Comparison of ENCODE assay signal across 1 mouse cellular context in genomic region chr5:149437150-149437549, GRCm38 (mm10).
TF ChIP-seq lines count a peak whose summit lies in the region.

No protein-coding gene starts in this region.

TF ChIP-seq in MEL, 35 proteins besides CTCF, POLR2A, EP300 and RAD21:
- TF ChIP-seq POLR2AphosphoS5 (IDR thresholded peaks at IDR 0.05; ENCODE audit: borderline replicate concordance, low read depth, low read length), result no peak
- no peak for TF ChIP-seq JUND (IDR thresholded peaks at IDR 0.05; ENCODE audit: low read depth, low read length)
- no peak for TF ChIP-seq ZKSCAN1 (IDR thresholded peaks at IDR 0.05; ENCODE audit: low read depth, low read length)
- no peak for TF ChIP-seq RCOR1 (IDR thresholded peaks at IDR 0.05; ENCODE audit: low read depth, low read length)
- no peak for TF ChIP-seq USF2 (IDR thresholded peaks at IDR 0.05; ENCODE audit: borderline replicate concordance in 1 of 2, insufficient read depth in 1 of 2, low read depth in 1 of 2, low read length in 2 of 2)
- TF ChIP-seq MYC (IDR thresholded peaks at IDR 0.05; ENCODE audit: low read depth, low read length), result no peak
